Mouse (Mus musculus) R1 (cell line): Measurements from ENCODE around the gene Erich2.
A peak's percentile ranks its signal among the peaks of the same experiment; 100 is the strongest.

Source experiments
- DNase-seq: peaks from one replicate; pipeline ENCODE4 v3.0.0-alpha.2; 2018; ENCODE audit warnings: low read depth, low spot score

Erich2 gene

GRCm38 (mm10) chr2:70562611-70562980 is 54.0 kb downstream of the Erich2 start:
- no peak for DNase-seq

- peak; percentile 56 for DNase-seq
These were observed 54.5 kb downstream of the Erich2 start for GRCm38 (mm10) chr2:70562981-70563671.

GRCm38 (mm10) chr2:70563721-70564645 is 55.4 kb downstream of the Erich2 start:
- peak; percentile 14 for DNase-seq

GRCm38 (mm10) chr2:70564646-70565315 is 56.2 kb downstream of the Erich2 start:
- no peak for DNase-seq

- DNase-seq = peak; percentile 23
These were observed 57.3 kb downstream of the Erich2 start for GRCm38 (mm10) chr2:70565651-70566602.

- peak; percentile 32 for DNase-seq
These were observed 58.0 kb downstream of the Erich2 start for GRCm38 (mm10) chr2:70566603-70566981.

- peak; percentile 62 for DNase-seq
These were observed 58.6 kb downstream of the Erich2 start for GRCm38 (mm10) chr2:70567071-70567681.

GRCm38 (mm10) chr2:70567682-70568077 is 59.1 kb downstream of the Erich2 start:
- DNase-seq = peak; percentile 7

- DNase-seq = peak; percentile 70
These were observed 59.8 kb downstream of the Erich2 start for GRCm38 (mm10) chr2:70568198-70568941.

- no peak for DNase-seq
These were observed 63.1 kb downstream of the Erich2 start for GRCm38 (mm10) chr2:70571698-70572097.

- no peak for DNase-seq
These were observed 63.6 kb downstream of the Erich2 start for GRCm38 (mm10) chr2:70572251-70572650.

- DNase-seq = peak; percentile 6
These were observed 65.1 kb downstream of the Erich2 start for GRCm38 (mm10) chr2:70573544-70574210.

- no peak for DNase-seq
These were observed 79.6 kb downstream of the Erich2 start for GRCm38 (mm10) chr2:70588200-70588599.
